Mouse (Mus musculus): ENCODE measurements around the gene Mettl2. TPM values are rescaled to one million over a fixed set of nuclear protein-coding genes. Genes with fewer than 3 reads are reported as not detected.

Mettl2 gene
- polyA plus RNA-seq, 1 experiment, result 26.2 TPM

- no peaks in the 10 kb centered on the region for H3K4me1 ChIP-seq (ENCODE audit: control insufficient read depth, insufficient read depth, low read length)
- DNase-seq, result no peak
- H3K27ac ChIP-seq (ENCODE audit: insufficient read depth, low read length), result no peak overlapping the region
- no peak for TF ChIP-seq POLR2A (IDR thresholded peaks at IDR 0.05; ENCODE audit: borderline replicate concordance, insufficient read depth, low read length)
- no peak for TF ChIP-seq CTCF (IDR thresholded peaks at IDR 0.05; ENCODE audit: borderline replicate concordance, insufficient read depth, low read depth, low read length)
- no peaks in the 10 kb centered on the region for H3K27me3 ChIP-seq (ENCODE audit: control insufficient read depth, insufficient read depth, low read length)
- no peak overlapping the region for H3K4me3 ChIP-seq (replicated peaks; ENCODE audit: insufficient read depth, low read depth, low read length)
Observed at GRCm38 (mm10) chr11:105158047-105158446, 31.8 kb downstream of the Mettl2 start.

GRCm38 (mm10) chr11:105159673-105160360, 33.6 kb downstream of the Mettl2 start:
- WGBS, result 57% methylated on average over 6 of the region's 6 CpGs
- Histone ChIP-seq H3K4me1 (ENCODE audit: control insufficient read depth, insufficient read depth, low read length) (no peaks in the 10 kb centered on the region), H3K27ac (ENCODE audit: insufficient read depth, low read length) (no peak overlapping the region), H3K27me3 (ENCODE audit: control insufficient read depth, insufficient read depth, low read length) (no peaks in the 10 kb centered on the region), H3K4me3 (replicated peaks; ENCODE audit: insufficient read depth, low read depth, low read length) (no peak overlapping the region)
- TF ChIP-seq CTCF (IDR thresholded peaks at IDR 0.05; ENCODE audit: borderline replicate concordance, insufficient read depth, low read depth, low read length), result no peak
- no peak for TF ChIP-seq POLR2A (IDR thresholded peaks at IDR 0.05; ENCODE audit: borderline replicate concordance, insufficient read depth, low read length)
- no peak for DNase-seq

DNA sequence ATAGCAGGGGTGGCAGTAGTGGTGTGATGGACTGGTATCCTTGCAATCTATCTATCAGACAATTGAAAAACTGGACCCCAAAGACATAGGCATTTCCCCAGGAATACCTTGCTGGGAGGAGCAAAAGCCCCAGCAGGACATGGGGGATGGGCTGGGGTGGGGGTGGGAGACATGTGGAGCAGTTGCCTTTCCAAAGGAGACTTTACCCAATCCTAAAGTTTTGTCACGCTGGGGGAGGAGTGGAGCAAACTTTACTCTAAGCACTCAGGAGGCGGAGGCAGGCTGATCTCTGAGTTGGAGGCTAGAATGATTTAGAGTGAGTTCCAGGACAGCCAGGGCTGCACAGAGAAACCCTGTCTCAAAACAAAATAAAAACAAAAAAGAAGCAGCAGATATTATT, 35.2 kb downstream of the Mettl2 start:
- no peak for DNase-seq
- Histone ChIP-seq H3K27ac (ENCODE audit: insufficient read depth, low read length) (no peak overlapping the region), H3K4me1 (ENCODE audit: control insufficient read depth, insufficient read depth, low read length) (no peaks in the 10 kb centered on the region), H3K4me3 (replicated peaks; ENCODE audit: insufficient read depth, low read depth, low read length) (no peak overlapping the region), H3K27me3 (ENCODE audit: control insufficient read depth, insufficient read depth, low read length) (no peaks in the 10 kb centered on the region)
- TF ChIP-seq POLR2A (IDR thresholded peaks at IDR 0.05; ENCODE audit: borderline replicate concordance, insufficient read depth, low read length) (no peak), CTCF (IDR thresholded peaks at IDR 0.05; ENCODE audit: borderline replicate concordance, insufficient read depth, low read depth, low read length) (no peak)
- 93% methylated on average over 2 of the region's 2 CpGs for WGBS

DNA sequence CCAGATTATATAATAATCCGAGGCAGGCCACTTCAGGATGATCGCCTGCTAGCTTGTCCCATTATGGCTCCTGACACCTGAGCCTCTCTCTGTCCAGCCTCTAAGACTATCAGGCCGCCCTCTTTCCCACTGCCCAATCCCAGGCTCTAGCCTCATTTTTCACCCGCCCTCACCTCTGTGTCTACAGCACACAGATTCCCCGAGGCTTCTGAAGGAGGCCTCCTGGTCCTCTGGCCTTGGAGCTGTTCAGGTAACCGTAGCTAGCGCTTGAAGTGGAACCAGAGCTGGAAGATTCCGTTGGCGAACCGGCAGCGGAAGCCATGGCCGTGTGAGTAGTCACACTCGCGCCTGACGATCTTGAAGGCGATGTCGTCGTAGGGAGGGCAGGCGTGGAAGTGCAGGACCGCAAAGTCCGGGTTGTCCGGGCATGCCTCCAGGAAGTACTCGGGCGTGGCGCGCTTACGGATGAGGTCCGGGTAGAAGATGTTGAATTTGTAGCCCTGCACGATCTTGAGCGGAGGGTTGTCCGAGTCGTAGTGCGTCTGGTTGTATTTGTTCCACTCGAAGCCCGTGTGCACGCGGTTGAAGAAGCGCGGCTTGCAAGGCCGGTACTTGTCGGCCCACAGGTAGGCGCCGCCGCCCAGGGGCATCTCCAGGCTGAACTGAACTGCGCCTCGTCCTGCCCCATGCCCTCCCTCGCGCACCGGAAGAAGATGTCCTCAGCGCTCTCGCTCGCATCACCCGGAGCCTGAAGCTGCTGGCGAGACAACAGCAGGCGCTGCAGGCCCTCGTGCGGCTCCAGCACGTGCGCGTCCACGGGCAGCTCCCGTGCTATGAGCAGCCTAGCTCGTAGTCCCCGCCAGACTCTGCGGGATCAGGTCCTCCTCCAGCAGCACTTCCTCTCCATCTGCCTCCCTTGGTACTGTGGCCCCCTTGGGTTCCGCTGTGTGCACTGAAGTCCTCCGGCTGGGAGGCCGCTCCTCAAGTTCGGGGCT, 38.6 kb downstream of the Mettl2 start:
- DNase-seq, result no peak
- H3K4me3 ChIP-seq (replicated peaks; ENCODE audit: insufficient read depth, low read depth, low read length), result no peak overlapping the region
- TF ChIP-seq CTCF (IDR thresholded peaks at IDR 0.05; ENCODE audit: borderline replicate concordance, insufficient read depth, low read depth, low read length) (no peak), POLR2A (IDR thresholded peaks at IDR 0.05; ENCODE audit: borderline replicate concordance, insufficient read depth, low read length) (no peak)
- no peaks in the 10 kb centered on the region for H3K4me1 ChIP-seq (ENCODE audit: control insufficient read depth, insufficient read depth, low read length)
- H3K27me3 ChIP-seq (ENCODE audit: control insufficient read depth, insufficient read depth, low read length), result no peaks in the 10 kb centered on the region
- WGBS, result 86% methylated on average over 69 of the region's 69 CpGs
- no peak overlapping the region for H3K27ac ChIP-seq (ENCODE audit: insufficient read depth, low read length)

- DNase-seq, result no peak
- 89% methylated on average over 10 of the region's 10 CpGs for WGBS
- TF ChIP-seq POLR2A (IDR thresholded peaks at IDR 0.05; ENCODE audit: borderline replicate concordance, insufficient read depth, low read length), result no peak
- TF ChIP-seq CTCF (IDR thresholded peaks at IDR 0.05; ENCODE audit: borderline replicate concordance, insufficient read depth, low read depth, low read length), result no peak
- no peak overlapping the region for H3K27ac ChIP-seq (ENCODE audit: insufficient read depth, low read length)
- no peak overlapping the region for H3K4me3 ChIP-seq (replicated peaks; ENCODE audit: insufficient read depth, low read depth, low read length)
- H3K4me1 ChIP-seq (ENCODE audit: control insufficient read depth, insufficient read depth, low read length), result no peaks in the 10 kb centered on the region
- no peaks in the 10 kb centered on the region for H3K27me3 ChIP-seq (ENCODE audit: control insufficient read depth, insufficient read depth, low read length)
Observed at GRCm38 (mm10) chr11:105166780-105167179, 40.6 kb downstream of the Mettl2 start.

- TF ChIP-seq POLR2A (IDR thresholded peaks at IDR 0.05; ENCODE audit: borderline replicate concordance, insufficient read depth, low read length) (no peak), CTCF (IDR thresholded peaks at IDR 0.05; ENCODE audit: borderline replicate concordance, insufficient read depth, low read depth, low read length) (no peak)
- 42% methylated on average over 2 of the region's 2 CpGs for WGBS
- DNase-seq, result no peak
- no peaks in the 10 kb centered on the region for H3K4me1 ChIP-seq (ENCODE audit: control insufficient read depth, insufficient read depth, low read length)
- no peak within 1 kb of the TSS for H3K4me3 ChIP-seq (replicated peaks; ENCODE audit: insufficient read depth, low read depth, low read length)
- H3K27me3 ChIP-seq (ENCODE audit: control insufficient read depth, insufficient read depth, low read length), result no peaks in the 10 kb centered on the region
- H3K27ac ChIP-seq (ENCODE audit: insufficient read depth, low read length), result no peak within 1 kb of the TSS
Observed at GRCm38 (mm10) chr11:105178516-105178915, 52.3 kb downstream of the Mettl2 start, which contains the start of gene Tlk2. TSS of gene Tlk2 (plus strand) at chr11:105178807.

- Histone ChIP-seq H3K27me3 (ENCODE audit: control insufficient read depth, insufficient read depth, low read length) (no peaks in the 10 kb centered on the region), H3K4me3 (replicated peaks; ENCODE audit: insufficient read depth, low read depth, low read length) (no peak overlapping the region), H3K27ac (ENCODE audit: insufficient read depth, low read length) (no peak overlapping the region), H3K4me1 (ENCODE audit: control insufficient read depth, insufficient read depth, low read length) (no peaks in the 10 kb centered on the region)
- DNase-seq, result no peak
- WGBS, result 39% methylated on average over 4 of the region's 4 CpGs
- no peak for TF ChIP-seq CTCF (IDR thresholded peaks at IDR 0.05; ENCODE audit: borderline replicate concordance, insufficient read depth, low read depth, low read length)
- TF ChIP-seq POLR2A (IDR thresholded peaks at IDR 0.05; ENCODE audit: borderline replicate concordance, insufficient read depth, low read length), result no peak
Observed at GRCm38 (mm10) chr11:105179523-105179922, 53.3 kb downstream of the Mettl2 start.

All from cerebellum, adult 2 months (tissue).